Mouse (Mus musculus) erythroid progenitor cell, adult 5-6 weeks (primary cell): ENCODE results near the gene Serpinb5. TPM values are rescaled to one million over a fixed set of nuclear protein-coding genes. Genes with fewer than 3 reads are reported as not detected.
"Not testable (repeated sequence)": the region's sequence is repeated elsewhere in the genome, so short reads cannot be mapped to it uniquely, and the experiment has no call there.

Source experiments
- ATAC-seq: replicated peaks from 2 replicates; pipeline ENCODE4 v1.8.0; 2016; ENCODE audit warnings: moderate number of reproducible peaks, mild to moderate bottlenecking, moderate TSS enrichment, inconsistent platforms; ENCODE audit not compliant: poor library complexity, low FRiP score, severe bottlenecking
- total RNA-seq, 2 experiments: library from RNA; stranded (forward) in 1 of 2; stranded (reverse) in 1 of 2; fragments of 150-400 nt in 1 of 2; fragments of 186-747, 209-891 nt in 1 of 2; gene quantifications; 2 replicates each; pipeline versions ENCODE4 v1.2.3 to v1.2.4; 2015 to 2017; ENCODE audit warnings: low replicate concordance in 2 of 2

The Serpinb5 gene
- total RNA-seq (2015; ENCODE audit: low replicate concordance) (not detected in 2 replicates), total RNA-seq (2017; ENCODE audit: low replicate concordance) (not detected in 2 replicates)

DNA sequence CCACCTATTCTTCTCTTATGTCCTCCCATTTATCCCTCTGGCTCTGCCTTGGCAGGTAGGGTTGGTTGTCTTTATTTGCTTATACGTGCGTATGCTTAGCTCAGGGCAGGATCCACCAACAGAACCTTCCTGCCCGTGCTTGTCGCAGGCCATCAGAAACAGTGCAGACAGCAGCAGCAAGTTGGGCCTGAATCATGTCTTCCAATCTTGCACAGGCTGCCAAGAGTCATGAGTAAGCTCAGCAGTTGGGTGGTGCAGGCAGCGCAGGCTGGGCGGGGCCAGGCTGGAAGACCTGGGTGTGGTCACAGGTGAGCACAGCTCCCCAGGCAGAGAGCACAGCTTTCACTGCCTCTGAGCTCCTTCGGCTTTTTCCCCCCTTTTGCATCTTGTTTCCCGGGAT, at the start of gene Serpinb5:
Gene Serpinb5 (plus strand): TSS at position 327 of the 400 bp plus-strand sequence.
- no peak for ATAC-seq

DNA sequence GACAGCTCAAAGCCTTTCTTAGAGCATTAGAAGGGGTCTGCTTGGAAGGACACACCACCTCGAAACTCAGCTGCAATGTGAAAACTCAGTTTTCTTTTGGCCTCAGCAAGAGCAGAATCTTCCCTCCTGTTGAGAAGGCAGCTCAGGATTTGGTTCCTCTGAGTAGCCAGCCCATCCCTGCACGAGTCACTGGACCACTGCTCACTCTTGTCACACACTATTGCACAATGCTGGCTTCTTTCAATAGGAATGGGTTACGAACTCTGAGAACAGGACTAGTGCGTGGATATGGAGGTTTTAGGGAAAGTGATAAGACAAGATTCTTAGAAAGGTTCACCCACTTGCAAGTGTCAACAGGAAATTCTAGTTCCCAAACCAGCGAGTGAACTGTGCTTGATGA, 46.1 kb upstream of the Serpinb5 start:
- no peak for ATAC-seq

DNA sequence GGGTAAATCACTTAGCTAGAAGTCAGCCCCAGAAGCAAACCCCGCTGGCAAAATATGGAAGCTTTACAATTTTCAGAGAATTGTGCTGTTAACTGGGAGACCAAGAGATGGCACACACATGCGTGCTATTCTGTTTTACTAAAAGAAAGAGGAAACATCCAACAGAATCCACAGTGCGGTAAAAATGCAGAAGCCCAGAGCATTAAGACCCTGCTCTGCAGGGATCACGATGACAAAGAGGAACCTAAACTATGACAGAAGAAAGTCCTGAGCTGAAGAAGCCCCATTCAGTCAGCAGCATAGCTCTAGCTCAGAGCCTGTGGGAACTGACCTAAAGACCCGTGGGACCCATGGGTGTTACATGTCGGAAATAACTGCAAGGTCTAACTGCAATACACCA, 45.7 kb upstream of the Serpinb5 start:
- no peak for ATAC-seq

DNA sequence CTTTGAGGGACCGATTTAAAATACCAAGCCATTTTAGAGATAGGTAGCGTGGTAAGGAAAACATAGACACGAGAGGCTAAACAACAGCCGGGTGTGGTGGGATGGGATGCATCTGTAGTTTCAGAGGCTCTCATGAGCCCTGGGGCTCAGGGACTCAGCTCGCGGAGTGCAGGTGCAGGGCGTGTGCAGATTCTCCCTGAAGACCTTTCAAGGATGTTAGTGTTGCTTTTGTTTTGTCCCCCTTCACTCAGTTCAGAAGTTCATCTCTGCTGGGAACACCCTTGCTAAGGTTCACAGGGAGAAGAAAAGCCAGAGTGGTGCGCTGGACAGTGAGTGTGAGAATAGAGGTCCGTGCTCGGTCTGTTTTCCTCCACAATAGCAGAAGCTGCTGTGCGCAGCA, 44.2 kb upstream of the Serpinb5 start:
- ATAC-seq = no peak

GRCm38 (mm10) chr1:106818323-106818722, 42.6 kb upstream of the Serpinb5 start:
- ATAC-seq = no peak

DNA sequence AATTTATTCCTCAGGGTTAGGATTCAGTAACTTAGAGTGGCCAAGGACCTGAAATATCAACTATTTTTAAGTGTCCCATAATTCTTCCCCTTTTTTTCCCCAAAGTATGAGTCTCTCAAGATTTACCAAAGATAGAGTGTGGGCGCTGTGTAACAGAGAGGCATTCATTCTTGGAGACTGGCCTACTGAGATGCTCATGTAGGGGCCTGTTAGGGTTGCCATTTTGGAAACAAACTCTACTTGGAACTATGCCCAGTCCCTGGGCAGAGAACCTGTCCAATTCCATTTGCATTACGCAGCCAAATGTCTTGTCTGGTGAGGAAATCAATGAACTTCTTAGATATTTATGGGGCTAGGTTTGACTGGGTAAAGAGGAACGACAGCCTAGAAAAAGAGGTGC, 38.7 kb upstream of the Serpinb5 start:
- ATAC-seq = no peak

DNA sequence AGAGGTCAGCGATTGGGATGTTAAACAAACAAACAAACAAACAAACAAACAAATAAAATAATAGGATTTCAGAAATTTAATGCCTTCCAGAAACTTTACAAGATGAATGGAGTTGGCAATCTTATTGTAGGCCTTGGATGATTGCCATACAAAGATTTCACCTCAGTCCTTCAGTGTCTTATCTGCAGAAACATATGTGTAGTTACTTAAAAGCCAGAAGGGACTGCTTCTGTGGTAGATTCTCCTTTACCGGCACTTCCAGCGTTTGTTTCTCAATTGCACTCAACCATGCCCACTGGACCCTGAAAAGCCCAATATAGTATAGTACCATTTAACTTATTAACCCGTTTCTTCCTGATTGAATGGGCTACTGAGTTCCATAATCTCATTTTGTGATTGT, 32.2 kb upstream of the Serpinb5 start:
- ATAC-seq = no peak

- no peak for ATAC-seq
Measured at GRCm38 (mm10) chr1:106865543-106865942, 4.6 kb downstream of the Serpinb5 start.

DNA sequence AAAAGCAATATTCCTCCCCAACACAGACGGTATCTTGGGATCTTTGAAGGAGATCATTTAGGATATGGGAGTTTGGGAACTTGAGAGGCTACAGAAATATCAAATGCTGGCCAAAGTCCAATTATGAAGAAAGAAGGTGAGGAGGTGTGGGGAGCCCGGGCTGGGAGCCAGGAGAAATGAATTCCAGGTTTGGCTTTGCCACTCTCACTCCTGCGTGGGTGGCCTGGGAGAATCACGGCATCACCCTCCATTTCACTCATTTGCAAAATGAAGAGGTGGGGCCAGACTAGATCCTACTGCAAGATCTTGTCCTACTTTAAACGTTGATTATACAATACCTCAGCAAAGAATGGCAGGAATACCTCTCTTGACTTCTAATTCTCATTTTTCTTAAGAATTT, 5.1 kb downstream of the Serpinb5 start:
- ATAC-seq = no peak

DNA sequence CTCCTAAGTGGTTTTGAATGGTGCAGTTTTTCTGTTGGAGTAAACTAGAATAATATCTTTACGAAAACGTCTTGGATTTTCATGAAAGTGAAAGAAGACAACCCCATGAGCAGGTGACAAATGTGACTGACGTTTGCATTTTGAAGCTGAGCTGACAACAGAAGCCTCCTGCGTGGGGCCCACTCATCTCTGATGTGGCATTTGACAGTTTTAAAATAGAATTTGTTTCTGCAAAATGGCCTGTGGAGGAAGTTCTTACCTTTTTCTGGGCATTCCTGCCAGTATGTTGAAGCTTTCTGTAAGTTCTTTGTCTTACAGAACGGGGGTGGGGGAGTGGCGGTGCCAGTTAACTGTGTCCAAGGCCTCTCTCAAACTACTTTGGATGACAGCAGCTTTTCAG, 5.8 kb downstream of the Serpinb5 start:
- no peak for ATAC-seq

DNA sequence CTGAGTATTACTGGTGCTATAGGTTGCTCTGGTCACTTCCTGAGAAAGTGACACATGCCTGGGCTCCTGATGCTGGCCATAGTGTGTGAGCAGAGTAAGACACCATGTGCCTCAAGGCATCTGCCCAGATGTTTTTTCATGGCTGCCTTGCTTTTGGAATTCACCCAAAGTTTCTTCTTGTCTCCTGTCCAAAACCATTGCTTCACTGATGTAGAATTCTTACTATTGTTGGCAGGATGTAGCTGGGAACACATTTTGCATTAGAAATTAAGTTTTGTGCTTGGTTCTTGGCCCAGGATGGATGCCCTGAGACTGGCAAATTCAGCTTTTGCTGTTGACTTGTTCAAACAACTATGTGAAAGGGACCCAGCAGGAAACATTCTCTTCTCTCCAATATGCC, 9.0 kb downstream of the Serpinb5 start:
- no peak for ATAC-seq

DNA sequence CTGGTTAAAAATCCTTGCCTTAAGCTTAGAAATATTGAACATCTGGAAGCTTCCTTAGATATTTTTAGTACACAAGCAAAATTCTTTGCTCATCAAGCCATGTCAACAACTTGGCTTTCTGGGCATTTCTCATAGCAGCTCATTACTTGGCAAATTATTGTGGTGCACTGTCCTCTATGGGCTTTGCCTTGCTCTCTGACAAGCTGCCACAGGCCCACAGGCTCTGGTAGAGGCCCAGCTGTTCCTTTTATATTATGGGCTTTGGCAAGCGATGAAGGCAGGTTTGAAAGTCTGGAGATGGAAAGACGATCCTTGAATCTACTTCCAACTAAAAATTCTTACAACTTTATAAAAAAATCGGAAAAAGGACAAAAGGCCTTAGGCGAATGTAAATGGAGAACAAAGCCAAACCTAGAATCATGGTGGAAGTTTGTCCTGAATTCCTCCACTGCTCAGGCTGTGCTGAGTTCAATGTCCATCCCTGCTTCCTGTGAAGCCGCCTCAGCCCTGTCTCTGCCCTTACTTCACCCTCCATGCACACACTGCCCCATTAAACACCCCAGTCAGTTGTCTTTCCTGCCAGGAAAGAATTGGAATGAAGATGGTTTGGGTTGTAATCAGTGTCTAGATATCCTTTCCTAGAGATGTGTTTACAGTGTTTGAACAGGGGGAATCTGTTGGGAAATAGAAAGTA, 14.4 kb downstream of the Serpinb5 start:
- ATAC-seq = no peak

GRCm38 (mm10) chr1:106876147-106876546, 15.2 kb downstream of the Serpinb5 start:
- no peak for ATAC-seq

DNA sequence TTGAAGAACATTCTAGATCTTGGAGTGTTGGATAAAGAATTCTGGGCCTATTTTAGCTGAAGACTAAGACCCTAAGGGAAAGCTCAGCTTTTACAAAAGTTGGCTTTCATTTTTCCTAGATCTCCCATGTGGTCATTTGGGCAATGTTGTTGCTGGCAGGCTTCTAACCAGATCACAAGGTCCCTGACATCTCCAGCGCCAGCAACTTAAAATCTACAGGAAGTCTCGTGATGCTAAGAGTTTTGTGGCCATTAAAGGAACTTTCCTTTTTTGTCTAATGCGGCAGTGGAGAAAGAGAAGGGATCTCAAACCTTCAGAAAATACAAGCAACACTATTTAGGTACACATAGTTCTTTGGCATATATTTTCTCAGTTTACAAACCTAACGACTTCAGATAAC, 21.8 kb downstream of the Serpinb5 start:
- no peak for ATAC-seq

- ATAC-seq = no peak
Measured at GRCm38 (mm10) chr1:106883369-106883768, 22.4 kb downstream of the Serpinb5 start.

DNA sequence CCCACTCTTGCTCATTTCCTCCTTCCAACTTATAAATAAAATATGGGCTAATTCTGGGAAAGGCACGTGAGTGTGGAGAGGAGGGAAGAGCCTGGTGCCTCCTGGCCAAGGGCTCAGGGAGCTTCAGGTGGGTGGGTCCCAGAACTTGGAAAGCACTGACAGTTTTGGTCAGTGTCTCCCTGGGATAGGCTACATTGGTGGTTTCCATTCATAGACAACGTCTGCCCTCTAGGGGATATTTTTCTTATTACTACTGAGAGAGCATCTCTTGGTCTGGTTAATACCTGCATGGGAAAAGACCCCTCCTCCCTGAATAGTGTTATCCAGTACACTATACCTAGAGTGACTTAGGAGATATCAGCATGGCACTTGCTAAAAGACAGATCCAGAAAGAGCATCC, 22.8 kb downstream of the Serpinb5 start:
- ATAC-seq = no peak

- not testable (repeated sequence) for ATAC-seq
Measured at GRCm38 (mm10) chr1:106895142-106895541, 34.2 kb downstream of the Serpinb5 start.

DNA sequence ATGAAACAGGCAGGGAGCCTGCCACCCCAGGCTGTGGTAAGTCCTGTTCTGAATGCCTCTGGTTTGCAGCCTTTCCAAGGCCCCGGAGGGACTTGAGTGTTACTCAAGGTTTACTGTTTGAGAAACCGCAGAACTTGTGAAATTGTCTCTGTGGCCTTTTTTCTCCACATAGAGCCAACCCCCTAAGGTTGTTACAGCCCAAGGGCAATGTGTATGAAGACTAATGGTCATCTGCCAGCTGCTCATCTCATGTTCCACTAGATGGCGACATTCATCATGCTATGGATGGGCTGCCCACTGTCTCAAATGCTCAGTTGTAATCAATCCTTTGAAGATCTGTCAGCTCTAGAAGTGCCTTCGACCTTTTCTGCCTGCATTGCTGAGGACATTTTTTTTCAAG, 40.4 kb downstream of the Serpinb5 start:
- no peak for ATAC-seq

- ATAC-seq = no peak
Measured at GRCm38 (mm10) chr1:106931954-106932353, 71.0 kb downstream of the Serpinb5 start.
